Mouse (Mus musculus): Measurements from ENCODE around the gene Naaladl2.

- TF ChIP-seq GATA1 (IDR thresholded peaks at IDR 0.05; ENCODE audit: borderline replicate concordance, low read length) = no peak
- no peak for TF ChIP-seq FLI1 (IDR thresholded peaks at IDR 0.05; ENCODE audit: low read length)
Observed at GRCm38 (mm10) chr3:25092986-25093385, 51.1 kb downstream of the Naaladl2 start.
